Mouse (Mus musculus) kidney, postnatal 14 days (tissue): ENCODE results near the gene Poc1b.
"Not testable (repeated sequence)": the region's sequence is repeated elsewhere in the genome, so short reads cannot be mapped to it uniquely, and the experiment has no call there.

Source experiments
- DNase-seq: peaks from one replicate; pipeline ENCODE4 v3.0.0; 2022; ENCODE audit warnings: mixed read lengths

The Poc1b gene

DNA sequence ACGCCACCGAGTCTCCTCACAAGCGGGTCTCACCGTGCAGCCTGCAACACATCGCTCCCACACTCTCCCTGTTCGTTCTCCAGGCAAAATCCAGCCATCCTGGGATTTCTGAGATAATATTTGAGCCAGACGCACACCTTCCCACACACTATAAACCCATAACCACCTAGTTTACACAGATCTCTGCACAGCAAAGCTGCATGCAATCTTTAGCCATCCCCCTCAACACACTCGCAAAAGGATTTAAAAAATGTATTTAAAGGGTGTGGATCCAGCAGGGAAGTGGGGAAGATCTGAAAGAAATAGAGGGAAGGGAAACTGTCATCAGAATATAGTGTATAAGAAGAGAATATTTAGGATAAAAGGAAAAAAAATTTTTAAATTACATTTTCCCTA is 9.4 kb downstream of the Poc1b start:
- no peak for DNase-seq

DNA sequence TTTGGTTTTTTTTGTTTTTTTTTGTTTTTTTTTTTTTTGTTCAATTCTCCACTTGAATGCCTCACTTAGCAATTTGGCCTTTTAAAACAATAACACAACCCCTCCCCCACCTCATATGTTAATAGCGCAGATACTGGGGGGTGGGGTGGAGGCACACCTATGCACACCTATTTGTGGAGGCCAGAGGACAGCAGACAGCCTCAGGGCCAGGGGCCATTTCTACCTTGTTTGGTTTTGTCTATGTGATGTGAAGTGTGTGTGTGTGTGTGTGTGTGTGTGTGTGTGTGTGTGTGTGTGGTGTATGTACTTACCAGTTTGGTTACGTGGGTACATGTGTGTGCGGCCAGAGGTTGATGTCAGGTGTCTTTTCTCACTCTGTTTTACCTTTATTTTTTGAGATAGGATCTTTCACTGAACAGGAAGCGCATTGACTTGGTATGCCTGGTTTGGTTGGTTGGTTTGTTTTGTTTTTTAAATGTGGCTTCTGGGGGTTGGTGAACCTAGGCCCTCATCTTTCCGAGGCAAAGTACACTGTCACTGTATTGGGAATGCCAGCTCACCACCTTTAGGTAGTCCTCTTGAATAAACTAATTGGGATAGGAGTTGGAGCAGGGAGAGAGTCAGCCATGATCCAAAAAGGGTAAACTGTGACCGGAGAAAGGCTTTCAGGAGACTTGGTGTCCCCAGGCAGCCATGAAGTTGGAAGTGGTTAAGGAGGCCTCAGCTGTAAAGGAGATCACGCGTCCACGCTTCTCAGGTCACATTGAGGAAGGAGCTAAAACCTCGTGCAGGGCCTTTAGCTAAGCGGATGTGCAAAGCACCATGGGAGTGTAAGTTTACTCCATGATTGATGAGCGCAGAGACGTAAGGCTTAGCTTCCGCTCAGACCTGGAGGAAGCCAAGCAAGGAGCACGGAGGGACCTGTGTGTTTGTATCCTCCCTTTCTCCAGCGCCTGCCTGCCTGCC is 10.1 kb downstream of the Poc1b start:
- DNase-seq, result no peak

DNA sequence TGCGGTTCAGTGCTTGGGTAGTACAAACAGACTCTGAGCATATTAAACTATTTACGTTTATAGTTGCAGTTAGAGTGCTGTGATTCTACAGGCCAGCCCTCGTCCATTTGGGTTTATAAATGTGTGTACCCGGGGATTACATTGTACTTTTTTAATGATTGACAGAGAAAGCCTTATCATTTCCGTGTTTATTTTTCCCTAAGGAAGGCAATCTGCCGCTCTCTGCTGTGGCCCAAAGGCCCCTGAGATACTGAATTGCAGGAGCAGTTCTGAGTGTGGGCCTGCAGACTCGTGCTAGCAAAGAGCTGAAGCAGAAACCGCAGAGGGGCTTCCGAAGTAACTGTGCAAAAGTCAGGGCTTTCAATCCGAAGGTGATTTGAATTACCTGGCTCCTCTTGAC is 11.0 kb downstream of the Poc1b start:
- DNase-seq, result no peak

DNA sequence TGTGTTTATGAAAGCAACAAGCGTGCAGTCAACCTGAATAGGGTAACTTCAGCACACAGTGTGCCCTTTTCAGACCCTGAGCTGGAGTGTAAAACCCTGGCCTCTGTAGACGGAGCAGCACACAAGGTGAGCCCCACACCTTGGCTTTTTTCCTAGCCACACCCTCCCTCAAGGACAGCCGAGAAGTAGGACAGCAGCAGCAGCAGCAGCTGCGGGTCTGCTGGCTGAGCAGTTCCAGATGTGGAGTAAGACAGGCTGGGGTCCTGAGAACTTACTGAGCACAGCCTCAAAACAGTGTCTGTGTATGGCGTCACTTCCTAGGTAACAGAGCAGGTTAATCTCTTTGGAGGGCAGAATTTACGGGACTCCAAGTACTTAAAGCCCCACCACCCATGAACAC is 11.9 kb downstream of the Poc1b start:
- no peak for DNase-seq

DNA sequence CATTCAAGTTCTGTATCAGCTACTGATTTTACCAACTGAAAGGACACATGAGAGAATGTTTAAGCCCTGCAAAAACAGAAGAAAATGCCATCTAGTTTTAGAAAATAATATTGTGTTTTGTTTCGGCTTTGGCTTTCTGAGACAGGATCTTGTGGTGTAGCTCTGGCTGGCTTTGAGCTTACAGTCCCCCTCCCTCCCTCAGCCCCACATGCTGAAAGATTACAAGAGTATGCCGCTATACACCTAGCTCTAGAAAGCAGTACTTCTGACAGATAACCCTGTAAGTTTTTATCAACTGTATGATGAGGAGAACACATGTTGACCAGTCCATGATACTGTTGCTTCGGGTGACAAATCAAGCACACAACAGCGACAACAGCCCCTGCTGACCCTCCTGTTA is 12.6 kb downstream of the Poc1b start:
- DNase-seq, result no peak

DNA sequence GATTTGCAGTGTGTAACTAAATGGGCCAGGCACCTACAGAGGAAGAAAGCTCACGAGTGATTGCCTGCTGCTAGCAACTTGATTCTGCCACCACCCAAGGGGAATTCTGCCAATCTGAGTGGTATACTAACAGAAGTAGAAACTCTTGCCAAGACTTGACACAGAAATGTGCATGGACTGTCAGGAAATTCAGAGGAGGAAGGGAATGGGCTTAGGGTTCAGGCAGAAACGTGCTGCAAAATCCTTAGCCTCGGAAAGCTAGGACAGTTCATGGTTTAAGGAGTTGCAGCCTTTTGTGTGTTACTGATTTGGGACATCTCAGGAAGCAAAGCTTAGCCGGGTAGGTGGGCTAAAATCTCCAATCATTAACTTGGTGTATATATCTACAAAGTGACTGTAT is 19.4 kb downstream of the Poc1b start, which contains the start of gene Phxr2:
Gene Phxr2, minus strand, starts transcription at position 101 of the 400 bp plus-strand sequence.
- no peak for DNase-seq

DNA sequence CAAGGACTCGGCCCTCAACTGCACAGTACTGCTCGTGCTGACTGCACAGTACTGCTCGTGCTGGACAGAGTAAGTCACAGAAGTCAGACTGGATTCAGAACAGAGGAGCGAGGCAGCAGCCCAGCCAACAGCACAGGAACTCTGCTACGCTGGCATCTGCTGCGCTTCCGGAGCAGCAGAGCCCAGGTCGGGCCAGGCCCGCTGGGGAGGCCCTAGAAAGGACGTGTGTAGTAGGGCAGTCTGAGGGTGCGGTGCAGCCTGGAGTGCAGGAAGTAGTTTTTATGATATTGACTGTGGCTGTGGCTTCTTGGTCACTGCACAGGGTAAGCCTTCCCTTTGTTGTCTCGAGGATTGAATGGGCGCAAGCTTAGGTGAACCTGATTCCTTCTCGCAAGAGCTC is 20.1 kb downstream of the Poc1b start:
- no peak for DNase-seq

DNA sequence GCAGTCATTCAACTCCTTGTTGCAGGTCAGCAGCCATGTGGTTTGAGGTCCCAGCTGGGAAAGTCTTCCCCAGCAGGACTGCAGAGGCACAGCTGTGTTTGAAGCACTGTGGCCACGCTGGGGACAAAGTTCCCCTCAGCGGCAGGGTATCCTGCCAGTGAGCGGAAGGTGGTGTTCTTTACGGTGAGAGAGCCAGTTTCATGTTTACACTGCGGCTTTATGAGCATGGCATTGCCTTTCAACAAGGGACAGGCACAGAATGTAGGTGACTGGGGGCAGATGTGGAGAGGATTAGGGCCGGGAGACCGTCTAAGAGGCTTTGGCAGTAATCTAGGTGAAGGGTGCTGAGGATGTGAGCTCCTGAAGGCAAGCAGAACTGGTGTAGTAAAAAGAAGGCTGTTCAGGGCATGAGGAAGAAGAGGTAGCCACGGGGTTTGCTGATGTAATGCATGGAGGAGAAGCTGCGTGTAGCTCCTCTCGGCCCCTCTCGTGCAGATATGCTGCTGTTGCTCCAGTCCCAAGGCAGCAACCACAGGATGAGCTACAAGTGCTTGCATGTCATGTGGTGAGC is 20.9 kb downstream of the Poc1b start:
- no peak for DNase-seq

DNA sequence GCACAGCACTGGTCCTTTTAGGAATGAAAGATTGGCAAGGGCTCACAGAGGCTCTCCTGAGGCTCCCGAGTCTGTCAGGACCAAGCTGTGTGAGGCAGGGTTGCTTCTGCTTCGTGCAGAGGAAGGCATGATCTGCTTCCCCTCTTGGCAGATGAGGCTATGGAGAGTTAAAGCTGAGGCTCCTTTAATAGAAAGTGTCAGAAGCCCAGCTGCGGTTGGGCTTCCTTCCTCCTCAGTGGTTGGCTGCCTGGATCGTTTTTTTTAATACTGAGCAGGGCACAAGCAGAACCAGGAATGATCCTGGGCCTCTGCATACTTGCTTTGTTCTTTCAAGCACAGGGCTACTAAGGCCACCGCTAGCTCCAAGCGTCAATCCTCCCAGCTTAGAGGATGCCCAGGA is 23.8 kb downstream of the Poc1b start:
- DNase-seq, result no peak

DNA sequence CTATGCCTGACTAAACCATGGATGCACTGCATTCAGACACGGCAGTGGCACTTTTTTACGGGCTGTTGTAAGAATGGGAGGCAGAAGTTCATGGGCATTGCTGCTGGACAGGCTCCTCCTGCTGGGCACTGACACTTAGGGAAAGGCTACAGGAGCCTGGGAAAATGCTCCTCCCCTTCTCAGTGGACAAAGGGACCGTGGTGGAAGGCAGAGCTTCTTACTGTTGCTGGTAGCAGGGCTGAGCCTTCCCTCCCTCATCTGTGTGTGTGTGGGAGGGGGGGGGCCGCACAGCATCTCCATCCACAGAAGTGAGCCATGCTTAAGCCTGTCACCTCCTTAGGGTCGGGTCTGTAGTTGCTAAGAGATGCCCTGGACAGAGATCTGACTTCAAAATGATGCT is 24.5 kb downstream of the Poc1b start:
- no peak for DNase-seq

DNA sequence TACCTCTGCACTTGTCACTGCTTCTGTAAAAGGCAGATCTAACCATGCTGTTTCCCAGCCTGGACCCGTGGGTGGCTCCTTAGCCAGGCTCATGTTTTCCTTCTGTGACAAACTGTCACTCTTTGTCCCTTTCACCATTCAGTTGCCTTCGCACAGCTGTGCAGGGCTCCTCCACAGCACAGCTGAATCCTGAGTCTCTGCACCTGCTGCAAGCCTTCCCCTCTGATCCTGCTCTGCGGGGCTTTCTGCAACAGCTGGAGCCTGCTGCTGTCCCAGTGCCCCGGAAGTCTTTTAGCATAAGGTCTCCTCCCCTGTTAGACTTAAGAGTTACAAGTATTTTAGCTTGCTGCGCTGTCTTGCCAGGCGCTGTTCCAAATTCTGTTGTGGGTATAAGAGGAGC is 25.4 kb downstream of the Poc1b start:
- DNase-seq, result no peak

DNA sequence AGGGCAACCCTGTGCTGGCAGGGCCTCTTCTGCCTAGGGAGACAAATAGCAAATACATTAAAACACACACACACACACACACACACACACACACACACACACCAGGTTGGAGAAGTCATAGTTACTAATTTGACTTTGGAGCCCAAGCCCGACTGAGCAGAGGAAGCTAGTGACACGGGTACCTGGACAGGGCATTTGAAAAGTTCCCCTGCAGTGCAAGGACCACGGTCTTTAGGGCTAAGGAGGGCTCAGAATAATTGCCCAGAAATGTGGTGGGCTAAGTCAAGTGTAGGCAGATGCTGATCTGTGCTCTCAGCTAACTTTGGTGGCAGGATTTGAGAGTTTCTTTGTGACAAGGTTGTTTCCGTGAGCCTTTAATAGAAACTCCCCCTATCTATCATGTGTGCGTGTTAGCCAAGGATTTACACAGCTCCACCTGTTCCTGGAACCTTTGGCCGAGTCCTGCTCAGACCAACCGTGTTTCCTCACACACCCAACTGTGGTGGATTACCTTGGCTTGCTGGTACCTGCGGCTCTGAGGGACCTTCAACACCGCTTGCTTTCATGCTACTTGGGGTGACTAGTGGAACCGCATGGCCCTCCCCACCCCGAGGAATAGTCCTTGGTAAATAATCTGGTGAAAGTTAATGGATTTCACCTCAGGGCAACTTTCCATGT is 25.9 kb downstream of the Poc1b start:
- DNase-seq, result no peak

DNA sequence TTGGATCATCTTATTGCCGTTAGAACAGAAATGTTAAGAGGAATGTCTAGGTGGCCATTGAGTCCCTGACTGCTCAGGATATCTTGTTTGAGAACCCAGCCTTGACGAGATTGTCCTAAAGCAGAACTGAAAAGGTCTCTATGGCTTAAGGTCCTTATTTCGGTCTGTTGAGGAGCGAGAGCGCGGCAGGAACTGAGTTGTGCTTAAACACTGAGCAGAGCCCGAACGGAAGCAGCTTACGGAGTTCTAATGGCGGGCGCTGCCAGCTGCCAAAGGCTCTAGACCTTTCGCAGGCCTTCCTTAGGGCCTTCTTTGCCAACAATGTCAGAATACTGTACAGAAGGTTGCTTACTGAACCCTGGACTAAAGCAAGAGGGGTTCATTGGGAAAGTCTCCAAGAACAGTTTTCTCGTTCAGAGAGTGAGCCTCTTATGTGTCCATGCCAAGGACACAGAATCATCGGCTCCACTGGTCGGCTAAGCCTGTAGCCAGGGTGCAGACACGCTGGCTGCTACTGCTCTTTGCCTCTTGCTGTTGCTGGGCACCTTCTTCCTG is 26.6 kb downstream of the Poc1b start:
- no peak for DNase-seq

DNA sequence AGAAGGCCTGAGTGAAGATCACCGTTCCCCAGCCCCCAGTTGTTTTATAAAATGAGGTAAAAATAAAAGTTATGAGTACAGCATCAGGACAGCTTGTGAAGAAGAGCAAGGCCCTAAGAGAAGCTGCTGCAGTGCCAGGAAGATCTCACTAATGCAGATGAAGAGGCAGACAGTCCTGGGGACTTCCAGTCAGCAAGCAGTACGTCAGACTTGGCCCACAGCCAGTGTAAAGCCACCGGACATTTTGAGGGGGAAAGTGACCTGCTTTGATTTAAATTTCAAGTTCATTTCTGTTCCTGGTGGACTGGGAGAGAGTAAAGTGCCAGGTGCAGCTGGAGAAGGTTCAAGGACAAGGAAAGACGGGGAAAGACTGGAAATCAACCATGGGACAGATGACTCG is 29.5 kb downstream of the Poc1b start:
- DNase-seq, result no peak

DNA sequence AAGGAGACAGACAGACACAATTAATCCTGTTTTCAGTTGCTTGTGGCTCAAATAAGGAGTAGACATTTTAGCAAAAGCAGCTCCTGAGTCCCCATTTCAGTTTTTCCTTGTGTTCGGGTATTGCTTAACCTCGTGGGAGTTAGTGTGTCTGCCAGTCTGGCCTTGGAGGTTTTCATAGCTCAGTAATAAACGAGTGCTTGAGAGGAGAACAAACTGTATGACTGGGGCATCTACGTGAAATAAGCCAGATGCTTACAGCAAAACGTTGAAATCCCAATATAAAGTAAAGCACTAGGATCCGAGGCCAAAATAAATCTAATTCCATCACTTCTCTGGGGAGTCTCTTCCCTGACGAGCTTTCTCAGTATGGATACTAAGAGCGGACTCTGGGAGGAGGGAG is 38.8 kb downstream of the Poc1b start:
- no peak for DNase-seq

DNA sequence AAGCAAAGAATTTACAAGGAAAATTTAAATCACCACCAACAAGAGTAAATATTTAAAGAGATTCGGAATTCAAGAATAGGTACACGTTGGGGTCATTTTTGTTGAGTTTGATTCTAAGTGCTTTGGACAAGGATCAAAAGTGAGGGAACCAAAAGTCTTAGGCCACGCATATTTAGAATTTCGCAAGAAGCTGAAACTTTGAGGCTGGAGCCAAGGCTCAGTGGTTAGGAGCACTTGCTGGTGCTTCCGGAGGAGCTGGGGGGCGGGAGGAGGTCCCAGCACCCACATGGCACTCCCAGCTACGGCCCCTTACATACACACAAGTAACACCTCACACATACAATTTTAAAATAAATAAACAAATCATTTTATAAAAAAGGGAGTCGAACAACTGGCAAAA is 39.8 kb downstream of the Poc1b start:
- no peak for DNase-seq

DNA sequence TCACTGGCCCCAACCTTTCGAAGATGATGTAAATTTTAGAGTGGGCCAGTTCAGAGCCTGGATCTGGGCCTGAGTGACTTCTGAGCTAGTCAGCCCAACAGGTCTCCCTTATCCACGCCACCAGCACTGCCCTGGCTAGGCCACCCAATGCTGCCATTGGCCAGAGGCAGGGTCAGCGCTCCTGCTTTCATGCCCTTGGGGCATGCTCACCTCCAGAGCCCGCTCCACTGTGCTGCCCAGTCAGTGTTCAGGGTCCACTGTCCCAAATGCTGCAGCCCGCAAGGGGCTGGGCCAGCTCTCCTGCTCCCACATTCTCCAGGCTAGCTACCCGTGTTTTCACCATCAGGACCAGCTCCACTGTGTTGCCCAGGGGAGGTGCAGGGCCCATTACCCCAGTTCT is 43.2 kb downstream of the Poc1b start:
- no peak for DNase-seq

DNA sequence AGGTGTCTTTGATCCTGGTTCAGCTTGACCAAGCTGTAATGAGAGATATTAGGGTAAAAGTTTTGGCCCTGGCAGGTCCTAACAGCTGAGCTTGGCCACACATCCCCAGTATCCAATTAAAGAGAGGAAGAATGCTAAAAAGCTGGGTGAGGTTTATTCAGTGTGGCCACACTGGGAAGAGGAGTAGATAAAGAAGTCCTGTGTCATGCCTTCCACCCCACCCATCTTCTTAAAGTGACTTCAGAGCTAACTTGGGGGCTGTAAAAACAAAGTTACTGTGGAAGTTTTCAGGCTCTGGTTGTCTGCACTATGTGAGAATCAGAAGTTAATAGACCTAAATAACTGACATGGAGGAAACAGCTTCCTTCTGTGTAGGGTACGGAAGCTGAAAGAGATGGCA is 44.7 kb downstream of the Poc1b start:
- no peak for DNase-seq

DNA sequence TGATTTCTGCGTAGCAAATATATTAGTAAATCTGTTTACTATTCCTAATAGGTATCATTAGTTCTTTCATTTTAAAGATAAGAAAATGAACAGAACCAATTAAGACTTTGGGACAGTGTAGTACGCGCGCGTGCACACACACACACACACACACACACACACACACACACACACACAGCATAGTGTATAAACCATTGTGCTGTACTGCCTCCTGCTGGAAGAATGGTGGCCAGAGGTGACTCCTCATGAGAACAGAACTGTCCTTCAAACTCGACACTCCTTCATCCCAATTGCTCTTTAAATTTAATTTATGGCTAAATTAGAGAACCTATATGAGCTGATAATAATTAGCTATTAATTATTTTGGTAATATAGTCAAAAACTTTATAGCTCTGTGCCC is 45.2 kb downstream of the Poc1b start:
- DNase-seq, result no peak

DNA sequence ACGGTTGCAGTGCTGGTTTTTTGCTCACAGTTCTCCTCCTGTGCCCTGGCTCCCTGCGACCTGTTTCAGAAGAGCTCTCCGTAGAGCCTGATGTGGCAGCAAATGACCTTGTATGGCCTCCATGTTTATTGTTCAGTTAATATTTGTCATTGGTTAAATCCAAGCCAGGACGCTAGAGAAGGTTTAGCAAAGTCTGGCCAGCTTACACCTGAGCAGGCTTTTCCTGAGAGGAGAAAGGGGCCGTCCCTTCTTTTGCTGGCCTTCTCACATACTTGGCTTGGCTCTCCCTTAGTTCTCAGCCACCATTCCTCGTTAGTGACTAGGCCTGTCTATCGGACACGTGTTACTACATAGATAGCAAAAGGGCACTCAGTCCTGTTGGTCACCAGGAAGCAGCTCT is 47.8 kb downstream of the Poc1b start:
- DNase-seq, result no peak

DNA sequence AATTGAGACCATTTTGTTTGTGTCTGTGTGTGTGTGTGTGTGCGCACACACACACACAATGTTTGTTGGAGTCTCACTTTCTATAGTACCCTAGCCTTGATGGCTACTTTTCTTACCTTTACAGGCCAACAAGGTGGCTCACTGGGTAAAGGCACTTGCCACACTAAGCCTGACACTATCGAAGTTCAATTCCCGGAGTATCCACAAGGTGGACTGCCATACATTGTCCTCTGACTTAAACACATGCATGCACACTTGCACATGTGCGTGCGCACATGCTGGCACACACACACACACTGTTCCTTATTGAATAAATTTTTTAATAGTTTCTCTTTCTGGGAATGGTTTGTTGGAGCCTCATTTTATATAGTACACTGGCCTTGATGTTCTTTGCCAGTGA is 50.0 kb downstream of the Poc1b start:
- no peak for DNase-seq

DNA sequence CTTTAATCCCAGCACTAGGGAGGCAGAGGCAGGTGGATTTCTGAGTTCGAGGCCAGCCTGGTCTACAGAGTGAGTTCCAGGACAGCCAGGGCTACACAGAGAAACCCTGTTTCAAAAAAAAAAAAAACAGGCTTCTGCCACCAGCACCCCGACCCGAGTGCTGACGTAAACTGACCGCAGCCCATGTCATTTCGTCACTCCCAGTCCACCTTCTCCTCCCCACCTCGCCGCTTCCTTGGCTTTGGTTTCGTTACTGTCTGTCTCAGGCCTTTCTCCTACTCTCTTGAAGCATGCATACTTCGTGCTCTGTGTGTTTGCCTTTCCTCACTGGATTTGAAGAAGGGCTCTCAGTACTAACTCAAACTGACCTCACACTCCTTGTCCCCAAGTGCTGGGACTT is 50.9 kb downstream of the Poc1b start:
- DNase-seq, result not testable (repeated sequence)

DNA sequence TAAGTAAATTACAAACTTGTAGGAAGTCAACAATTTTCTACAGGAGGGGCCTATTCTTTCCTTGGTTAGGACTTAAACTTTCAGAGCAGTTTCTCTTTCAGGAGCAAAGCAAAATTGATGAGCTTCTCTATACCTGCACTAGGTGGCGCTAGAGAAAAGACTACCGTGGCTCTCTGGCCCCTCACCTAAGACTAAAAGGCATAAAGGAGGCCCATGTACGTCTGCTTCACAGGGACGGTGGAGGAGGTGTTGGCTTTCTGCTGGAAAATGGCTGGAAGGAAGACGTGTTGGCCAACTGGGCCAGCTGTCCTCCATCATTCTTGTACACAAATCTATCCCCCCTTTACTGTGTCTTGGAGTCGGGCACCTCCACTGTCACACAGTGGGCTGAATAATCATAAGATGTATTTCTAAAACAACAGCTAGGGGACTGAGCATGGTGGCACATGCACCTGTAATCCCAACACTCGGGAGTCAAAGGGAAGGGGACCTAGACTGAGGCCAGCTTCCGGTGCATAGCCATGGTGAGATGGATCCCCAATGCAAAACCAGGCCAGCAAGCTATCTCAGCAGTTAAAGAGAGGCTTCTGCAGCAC is 55.2 kb downstream of the Poc1b start:
- DNase-seq, result peak; percentile 38
